Mouse (Mus musculus) hindbrain, embryonic 16.5 days (tissue): ENCODE results near the gene Scarf2. TPM values are rescaled to one million over a fixed set of nuclear protein-coding genes. Genes with fewer than 3 reads are reported as not detected.

Experiments
- ATAC-seq: fragments of 200-750 bp; cut with Nextera tagmentation; 2 replicates; pipeline ENCODE4 v1.8.0; 2017; ENCODE audit warnings: moderate TSS enrichment, moderate library complexity
- H3K27ac ChIP-seq: fragments of 300-500 bp; sonication (generic); 2 replicates; pipeline ENCODE4 v1.5.1; 2014; ENCODE audit warnings: low read depth, mild to moderate bottlenecking, control low read depth, low read length, moderate library complexity
- H3K27me3 ChIP-seq: fragments of 300-500 bp; sonication (generic); replicated peaks from 2 replicates; pipeline ENCODE4 v1.6.1; 2014; ENCODE audit warnings: low read length; ENCODE audit not compliant: control insufficient read depth, insufficient read depth
- H3K36me3 ChIP-seq: fragments of 300-500 bp; sonication (generic); 2 replicates; pipeline ENCODE4 v1.6.1; 2014; ENCODE audit warnings: mild to moderate bottlenecking, low read length, moderate library complexity, mixed read lengths; ENCODE audit not compliant: control insufficient read depth, insufficient read depth
- H3K4me1 ChIP-seq: fragments of 300-500 bp; sonication (generic); 2 replicates; pipeline ENCODE4 v1.6.1; 2014; ENCODE audit warnings: low read depth, low read length; ENCODE audit not compliant: control insufficient read depth, insufficient read depth
- H3K4me2 ChIP-seq: fragments of 300-500 bp; sonication (generic); 2 replicates; pipeline ENCODE4 v1.6.1; 2014; ENCODE audit warnings: mild to moderate bottlenecking, low read length, control low read depth, moderate library complexity
- H3K4me3 ChIP-seq: fragments of 300-500 bp; sonication (generic); 2 replicates; pipeline ENCODE4 v1.5.1; 2014; ENCODE audit warnings: mild to moderate bottlenecking, low read length, control low read depth, moderate library complexity
- H3K9ac ChIP-seq: fragments of 300-500 bp; sonication (generic); 2 replicates; pipeline ENCODE4 v1.6.1; 2014; ENCODE audit warnings: low read depth, mild to moderate bottlenecking, control low read depth, low read length, moderate library complexity
- H3K9me3 ChIP-seq: fragments of 300-500 bp; sonication (generic); 2 replicates; pipeline ENCODE4 v1.6.1; 2014; ENCODE audit warnings: mild to moderate bottlenecking, low read length, moderate library complexity; ENCODE audit not compliant: control insufficient read depth
- whole genome bisulfite sequencing: fragments of 180-500 bp; shearing (Covaris S2); extraction: QIAGEN DNeasy Blood & Tissue Kit; methylation state at CpG from one replicate; pipeline ENCODE4 v1.1.7; 2014; 5-methylcytosine and 5-hydroxymethylcytosine counted together
- polyA plus RNA-seq: library from polyadenylated mRNA; unstranded; fragments of >200 nt; fragmentation: Nextera tagmentation; extraction: Ambion mirVana; gene quantifications from 2 replicates; pipeline ENCODE4 v1.2.1, GENCODE M21; 2015

The Scarf2 gene
- polyA plus RNA-seq, 1 experiment from 2014 or later: 1.4 TPM

GRCm38 (mm10) chr16:17795643-17796042, 1.4 kb upstream of the Scarf2 start:
- H3K36me3 ChIP-seq: peaks cover 9% of the 10 kb centered on the region
- no peak overlapping the region for H3K4me2 ChIP-seq
- H3K27me3 ChIP-seq: peaks cover 37% of the 10 kb centered on the region
- ATAC-seq: no peak
- no peak overlapping the region for H3K9ac ChIP-seq
- no peak overlapping the region for H3K27ac ChIP-seq
- H3K4me1 ChIP-seq: peaks cover 13% of the 10 kb centered on the region; the same call in 1 of the 2 replicates
- no peak overlapping the region for H3K4me3 ChIP-seq
- WGBS: 65% methylated on average over 4 of the region's 5 CpGs
- no peaks in the 10 kb centered on the region for H3K9me3 ChIP-seq

GRCm38 (mm10) chr16:17796519-17796918, 563 bp upstream of the Scarf2 start:
- peaks cover 13% of the 10 kb centered on the region; the same call in 1 of the 2 replicates for H3K4me1 ChIP-seq
- no peak overlapping the region for H3K27ac ChIP-seq
- peak overlapping the region; percentile 70; the same call in 1 of the 2 replicates for H3K9ac ChIP-seq
- peaks cover 46% of the 10 kb centered on the region for H3K27me3 ChIP-seq
- H3K36me3 ChIP-seq: peaks cover 5% of the 10 kb centered on the region
- no peaks in the 10 kb centered on the region for H3K9me3 ChIP-seq
- peak overlapping the region; percentile 89 for H3K4me2 ChIP-seq
- ATAC-seq: no peak
- peak overlapping the region; percentile 54 for H3K4me3 ChIP-seq

GRCm38 (mm10) chr16:17797812-17798311, 780 bp downstream of the Scarf2 start:
- Histone ChIP-seq H3K27me3 (peaks cover 59% of the 10 kb centered on the region), H3K9me3 (no peaks in the 10 kb centered on the region), H3K4me3 (peak overlapping the region; percentile 54), H3K4me1 (peaks cover 21% of the 10 kb centered on the region), H3K27ac (no peak overlapping the region), H3K36me3 (no peaks in the 10 kb centered on the region), H3K9ac (peak overlapping the region; percentile 28; the same call in 1 of the 2 replicates), H3K4me2 (peak overlapping the region; percentile 89)
- WGBS: 3% methylated on average over 29 of the region's 29 CpGs
- no peak for ATAC-seq

- no peak overlapping the region for H3K27ac ChIP-seq
- peaks cover 28% of the 10 kb centered on the region for H3K4me1 ChIP-seq
- 2% methylated on average over 31 of the region's 45 CpGs for WGBS
- H3K36me3 ChIP-seq: no peaks in the 10 kb centered on the region
- no peaks in the 10 kb centered on the region for H3K9me3 ChIP-seq
- no peak for ATAC-seq
- H3K4me3 ChIP-seq: peak overlapping the region; percentile 54
- H3K4me2 ChIP-seq: peak overlapping the region; percentile 89
- peaks cover 66% of the 10 kb centered on the region for H3K27me3 ChIP-seq
- peak overlapping the region; percentile 28; the same call in 1 of the 2 replicates for H3K9ac ChIP-seq
Observed at GRCm38 (mm10) chr16:17798321-17799180, 1.5 kb downstream of the Scarf2 start.

GRCm38 (mm10) chr16:17799584-17799983, 2.5 kb downstream of the Scarf2 start:
- ATAC-seq: no peak
- no peaks in the 10 kb centered on the region for H3K9me3 ChIP-seq
- no peak overlapping the region for H3K9ac ChIP-seq
- peaks cover 70% of the 10 kb centered on the region for H3K27me3 ChIP-seq
- no peak overlapping the region for H3K27ac ChIP-seq
- no peaks in the 10 kb centered on the region for H3K36me3 ChIP-seq
- peaks cover 36% of the 10 kb centered on the region for H3K4me1 ChIP-seq
- H3K4me3 ChIP-seq: no peak overlapping the region
- no peak overlapping the region for H3K4me2 ChIP-seq

GRCm38 (mm10) chr16:17801777-17802455, 4.8 kb downstream of the Scarf2 start:
- Histone ChIP-seq H3K27ac (no peak overlapping the region), H3K4me1 (peaks cover 45% of the 10 kb centered on the region), H3K36me3 (no peaks in the 10 kb centered on the region), H3K9ac (no peak overlapping the region), H3K4me3 (no peak overlapping the region), H3K9me3 (no peaks in the 10 kb centered on the region), H3K4me2 (peak overlapping the region; percentile 75), H3K27me3 (peaks cover 66% of the 10 kb centered on the region)
- ATAC-seq: no peak
- 8% methylated on average over 7 of the region's 7 CpGs for WGBS

GRCm38 (mm10) chr16:17802456-17802838, 5.4 kb downstream of the Scarf2 start:
- H3K36me3 ChIP-seq: no peaks in the 10 kb centered on the region
- peaks cover 42% of the 10 kb centered on the region for H3K4me1 ChIP-seq
- H3K27ac ChIP-seq: no peak overlapping the region
- ATAC-seq: no peak
- H3K9ac ChIP-seq: peak overlapping the region; percentile 55
- peak overlapping the region; percentile 75 for H3K4me2 ChIP-seq
- H3K27me3 ChIP-seq: peaks cover 63% of the 10 kb centered on the region
- no peaks in the 10 kb centered on the region for H3K9me3 ChIP-seq
- WGBS: 6% methylated on average over 18 of the region's 18 CpGs
- H3K4me3 ChIP-seq: peak overlapping the region; percentile 43

- Histone ChIP-seq H3K4me3 (peak overlapping the region; percentile 43), H3K27ac (no peak overlapping the region), H3K9me3 (no peaks in the 10 kb centered on the region), H3K27me3 (peaks cover 63% of the 10 kb centered on the region), H3K4me2 (peak overlapping the region; percentile 75), H3K4me1 (peaks cover 45% of the 10 kb centered on the region), H3K36me3 (no peaks in the 10 kb centered on the region), H3K9ac (peak overlapping the region; percentile 55)
- 0 out of 2 replicates have a peak, but pooled peaks have one; percentile 9 for ATAC-seq
- 4% methylated on average over 80 of the region's 83 CpGs for WGBS
Observed at GRCm38 (mm10) chr16:17802839-17803674, 6.0 kb downstream of the Scarf2 start.
